Mouse (Mus musculus) midbrain, embryonic 13.5 days (tissue): ENCODE measurements around the gene Pgbd1. TPM values are rescaled to one million over a fixed set of nuclear protein-coding genes. Genes with fewer than 3 reads are reported as not detected.
"Not testable (repeated sequence)": the region's sequence is repeated elsewhere in the genome, so short reads cannot be mapped to it uniquely, and the experiment has no call there.

Experiments used
- ATAC-seq: fragments of 200-750 bp; cut with Nextera tagmentation; 2 replicates; pipeline ENCODE4 v1.8.0; 2017; ENCODE audit warnings: mild to moderate bottlenecking, moderate TSS enrichment, moderate library complexity
- H3K27ac ChIP-seq: fragments of 300-500 bp; sonication (generic); 2 replicates; pipeline ENCODE4 v1.5.1; 2015; ENCODE audit warnings: inconsistent platforms, mild to moderate bottlenecking, moderate library complexity
- H3K27me3 ChIP-seq: fragments of 300-500 bp; sonication (generic); 2 replicates; pipeline ENCODE4 v1.6.1; 2015; ENCODE audit warnings: mild to moderate bottlenecking, inconsistent platforms
- H3K36me3 ChIP-seq: fragments of 300-500 bp; sonication (generic); 2 replicates; pipeline ENCODE4 v1.6.1; 2015; ENCODE audit warnings: mild to moderate bottlenecking, inconsistent platforms
- H3K4me1 ChIP-seq: fragments of 300-500 bp; sonication (generic); replicated peaks from 2 replicates; pipeline ENCODE4 v1.6.1; 2015; ENCODE audit warnings: inconsistent platforms
- H3K4me2 ChIP-seq: fragments of 300-500 bp; sonication (generic); replicated peaks from 2 replicates; pipeline ENCODE4 v1.6.1; 2015; ENCODE audit warnings: moderate library complexity, mild to moderate bottlenecking, inconsistent platforms
- H3K4me3 ChIP-seq: fragments of 300-500 bp; sonication (generic); replicated peaks from 2 replicates; pipeline ENCODE4 v1.5.1; 2015; ENCODE audit warnings: mild to moderate bottlenecking, inconsistent platforms
- H3K9ac ChIP-seq: fragments of 300-500 bp; sonication (generic); replicated peaks from 2 replicates; pipeline ENCODE4 v1.6.1; 2015; ENCODE audit warnings: mild to moderate bottlenecking, inconsistent platforms
- H3K9me3 ChIP-seq: fragments of 300-500 bp; sonication (generic); 2 replicates; pipeline ENCODE4 v1.6.1; 2016; ENCODE audit warnings: mild to moderate bottlenecking, inconsistent platforms
- WGBS: fragments of 180-500 bp; shearing (Covaris S2); methylation state at CpG from one replicate; pipeline ENCODE4 v1.1.7; 2015; 5-methylcytosine and 5-hydroxymethylcytosine counted together
- polyA plus RNA-seq: library from polyadenylated mRNA; unstranded; fragments of >200 nt; fragmentation: Nextera tagmentation; extraction: Ambion mirVana; gene quantifications from 2 replicates; pipeline ENCODE4 v1.2.1, GENCODE M21; 2015

The Pgbd1 gene
- polyA plus RNA-seq, 1 experiment from 2014 or later = 4.5 TPM

DNA sequence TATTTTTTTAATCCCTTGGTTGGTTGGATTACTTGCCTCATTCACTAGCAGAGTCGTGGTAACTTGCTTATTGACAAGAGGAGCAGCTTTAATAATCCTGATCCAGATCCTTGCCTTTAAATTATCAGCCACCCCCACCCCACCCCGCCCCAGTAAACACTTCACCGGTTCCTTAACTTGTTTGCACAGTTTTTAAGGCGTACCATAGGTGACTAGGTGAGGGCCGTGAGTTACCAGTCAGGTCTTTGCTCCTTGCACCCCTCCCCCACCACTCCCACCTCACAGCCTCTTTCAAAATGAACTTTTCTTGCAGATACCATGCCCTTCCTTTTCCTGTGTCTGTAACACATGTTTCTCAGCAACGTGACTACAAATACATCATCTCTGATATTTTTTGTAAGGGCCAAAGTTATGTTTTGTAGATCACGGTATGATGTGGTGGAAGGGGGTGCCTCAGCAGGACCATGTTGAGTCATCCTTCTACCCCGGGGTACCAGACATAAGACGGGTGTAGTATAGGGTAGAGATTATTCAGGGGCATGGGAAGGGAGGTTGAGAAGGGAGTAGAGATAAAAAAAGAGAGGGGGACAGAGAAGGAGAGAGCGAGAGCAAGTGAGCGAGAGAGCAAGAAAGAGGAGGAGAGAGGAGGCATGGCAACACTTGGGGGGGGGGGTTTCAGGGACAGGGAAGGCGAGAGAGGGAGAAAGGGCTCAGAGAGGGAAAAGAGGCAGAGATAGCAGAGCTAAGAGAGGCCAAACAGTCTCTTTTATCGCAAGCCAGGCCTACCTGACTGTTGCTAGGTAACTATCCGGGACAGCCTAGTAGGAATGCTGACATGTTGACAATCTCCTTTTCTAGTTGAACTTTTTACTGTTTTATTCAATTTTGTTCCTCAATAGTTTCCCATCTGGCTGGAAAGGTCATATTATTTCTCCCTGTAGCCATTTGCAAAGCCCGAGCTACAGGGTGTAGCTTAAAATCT, 26.3 kb downstream of the Pgbd1 start:
- no peak overlapping the region for H3K4me3 ChIP-seq
- H3K27me3 ChIP-seq = no peaks in the 10 kb centered on the region
- no peaks in the 10 kb centered on the region for H3K4me1 ChIP-seq
- no peak overlapping the region for H3K4me2 ChIP-seq
- H3K27ac ChIP-seq = no peak overlapping the region
- WGBS = 66% methylated on average over 14 of the region's 15 CpGs
- no peak for ATAC-seq
- no peak overlapping the region for H3K9ac ChIP-seq
- H3K36me3 ChIP-seq = no peaks in the 10 kb centered on the region
- H3K9me3 ChIP-seq = no peaks in the 10 kb centered on the region

DNA sequence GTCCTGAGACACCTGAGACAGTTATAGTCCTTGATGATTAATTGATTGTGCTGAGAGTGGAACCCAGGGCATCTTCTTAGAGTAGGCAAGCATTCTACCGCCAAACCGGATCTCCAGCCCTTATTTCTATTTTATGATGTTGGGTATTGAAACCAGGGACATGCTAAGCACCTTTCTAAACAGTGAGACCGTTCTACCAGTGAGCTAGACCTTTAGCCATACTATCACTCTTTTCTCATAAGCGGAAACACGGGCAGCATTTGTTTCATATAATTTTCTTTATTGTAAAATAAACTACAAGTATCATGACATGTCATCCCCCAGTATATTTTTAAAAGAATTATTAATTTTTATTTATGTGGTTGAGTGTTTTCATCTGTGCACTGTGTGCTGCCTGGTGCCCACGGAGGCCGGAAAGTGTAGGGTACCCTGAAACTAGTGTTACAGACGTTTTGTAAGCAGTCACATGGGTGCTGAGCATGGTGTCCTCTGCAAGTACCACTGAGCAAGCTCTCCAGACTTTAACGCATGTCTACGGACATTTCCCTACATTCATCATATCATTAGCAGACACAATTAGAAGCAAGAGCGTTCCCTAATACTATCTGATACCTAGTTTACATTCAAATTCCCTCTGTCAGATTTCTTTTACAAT, 31.9 kb downstream of the Pgbd1 start:
- Histone ChIP-seq H3K27me3 (no peaks in the 10 kb centered on the region; the same call in 1 of the 2 replicates), H3K27ac (peak overlapping the region; percentile 82; the same call in 1 of the 2 replicates), H3K9ac (peak overlapping the region; percentile 71), H3K9me3 (no peaks in the 10 kb centered on the region), H3K4me3 (peak overlapping the region; percentile 55), H3K36me3 (no peaks in the 10 kb centered on the region), H3K4me1 (peaks cover 13% of the 10 kb centered on the region), H3K4me2 (peak overlapping the region; percentile 69)
- 56% methylated on average over 11 of the region's 11 CpGs for WGBS
- ATAC-seq = peak; percentile 31

DNA sequence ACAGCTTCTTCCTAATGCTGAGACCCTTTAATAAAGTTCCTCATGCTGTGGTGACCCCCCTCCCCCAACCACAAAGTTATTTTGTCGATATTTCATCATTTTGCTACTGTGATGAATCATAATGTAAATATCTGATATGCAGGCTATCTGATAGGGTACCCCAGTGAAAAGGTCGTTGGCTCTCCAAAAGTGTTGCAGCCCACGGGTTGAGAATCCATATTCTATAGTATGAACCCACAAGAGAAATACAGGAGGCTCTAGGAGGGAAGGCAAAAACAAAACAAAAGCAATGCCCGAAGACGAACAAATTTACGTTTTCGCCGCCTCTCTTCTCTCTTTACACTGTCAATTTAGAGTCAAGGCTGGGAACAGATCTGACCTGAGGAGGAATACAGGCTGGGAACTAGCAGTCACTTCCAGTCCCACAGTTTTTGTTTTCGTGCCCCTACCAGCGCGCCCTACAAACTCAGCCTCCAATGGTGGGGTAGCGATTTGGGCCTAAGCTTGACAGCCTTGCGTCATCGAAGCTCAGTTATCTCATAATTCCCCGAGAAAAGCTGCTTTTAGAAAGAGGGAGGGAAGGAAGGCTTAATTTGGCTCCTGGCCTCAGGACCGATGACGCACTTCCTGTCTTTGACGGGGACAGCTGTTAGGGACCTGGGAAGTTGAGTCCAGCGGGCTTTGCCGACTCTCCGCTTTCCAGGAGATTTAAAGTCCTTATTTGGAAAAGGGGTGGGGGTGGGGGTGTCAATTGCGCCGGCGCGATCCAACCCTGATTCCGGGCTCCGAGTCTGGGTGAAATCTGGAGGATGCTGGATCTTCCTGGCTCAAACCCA, 32.7 kb downstream of the Pgbd1 start:
- Histone ChIP-seq H3K4me1 (peaks cover 13% of the 10 kb centered on the region), H3K9ac (peak overlapping the region; percentile 71), H3K36me3 (no peaks in the 10 kb centered on the region), H3K9me3 (no peaks in the 10 kb centered on the region), H3K4me3 (peak overlapping the region; percentile 55), H3K4me2 (peak overlapping the region; percentile 69), H3K27me3 (no peaks in the 10 kb centered on the region; the same call in 1 of the 2 replicates), H3K27ac (peak overlapping the region; percentile 82)
- ATAC-seq = peak; percentile 96
- 4% methylated on average over 27 of the region's 27 CpGs for WGBS

DNA sequence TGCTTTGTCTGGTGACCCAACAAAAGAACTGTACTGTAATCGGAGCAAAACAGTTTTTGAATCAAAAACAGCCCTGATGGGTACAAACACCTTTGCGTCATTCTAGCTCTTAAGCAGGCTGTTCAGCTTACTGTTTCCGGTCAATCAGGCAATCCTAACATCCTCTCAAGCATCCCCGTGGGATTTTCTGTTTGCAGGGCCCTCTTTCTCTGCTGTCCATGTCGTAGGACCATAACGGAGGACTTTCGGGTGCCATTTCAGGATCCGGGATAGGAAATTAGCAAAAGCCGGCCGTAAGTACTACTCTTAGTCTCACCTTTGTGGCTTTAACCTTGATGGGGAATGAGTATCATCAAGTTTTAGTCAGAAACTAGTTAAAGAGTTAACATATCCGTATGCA, 33.5 kb downstream of the Pgbd1 start:
- WGBS = 81% methylated on average over 11 of the region's 11 CpGs
- H3K27me3 ChIP-seq = no peaks in the 10 kb centered on the region; the same call in 1 of the 2 replicates
- H3K9ac ChIP-seq = 0 out of 2 replicates have a peak overlapping the region, but pooled peaks have one; percentile 71
- H3K4me1 ChIP-seq = peaks cover 13% of the 10 kb centered on the region
- no peak for ATAC-seq
- peak overlapping the region; percentile 69; the same call in 1 of the 2 replicates for H3K4me2 ChIP-seq
- H3K27ac ChIP-seq = no peak overlapping the region
- H3K9me3 ChIP-seq = no peaks in the 10 kb centered on the region
- H3K36me3 ChIP-seq = no peaks in the 10 kb centered on the region
- H3K4me3 ChIP-seq = peak overlapping the region; percentile 55; the same call in 1 of the 2 replicates

DNA sequence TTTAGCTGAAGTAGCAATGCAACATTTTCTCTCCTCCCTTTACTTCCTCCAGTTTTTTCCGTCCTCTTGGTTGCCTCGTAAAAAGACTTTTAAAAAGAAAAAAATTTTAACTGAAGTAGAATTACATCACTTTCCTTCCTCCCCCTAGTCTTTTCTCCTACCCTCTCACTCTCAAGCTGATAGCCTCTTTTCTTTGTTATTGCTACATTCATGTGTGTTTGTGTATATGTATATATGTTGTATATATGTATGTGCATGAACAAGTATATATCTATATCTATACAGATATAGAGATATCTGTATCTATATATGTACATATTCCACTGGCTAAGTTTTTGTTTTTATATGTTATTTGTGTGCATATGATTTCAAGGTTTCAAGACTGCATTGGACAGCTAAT, 38.0 kb downstream of the Pgbd1 start:
- peak overlapping the region; percentile 85 for H3K4me3 ChIP-seq
- no peaks in the 10 kb centered on the region for H3K9me3 ChIP-seq
- H3K27ac ChIP-seq = peak overlapping the region; percentile 70; the same call in 1 of the 2 replicates
- peaks cover 32% of the 10 kb centered on the region for H3K4me1 ChIP-seq
- peak; percentile 75 for ATAC-seq
- H3K36me3 ChIP-seq = peaks cover 18% of the 10 kb centered on the region
- H3K27me3 ChIP-seq = no peaks in the 10 kb centered on the region; the same call in 1 of the 2 replicates
- 0% methylated on average over 2 of the region's 2 CpGs for WGBS
- H3K9ac ChIP-seq = peak overlapping the region; percentile 84; the same call in 1 of the 2 replicates
- peak overlapping the region; percentile 83 for H3K4me2 ChIP-seq

DNA sequence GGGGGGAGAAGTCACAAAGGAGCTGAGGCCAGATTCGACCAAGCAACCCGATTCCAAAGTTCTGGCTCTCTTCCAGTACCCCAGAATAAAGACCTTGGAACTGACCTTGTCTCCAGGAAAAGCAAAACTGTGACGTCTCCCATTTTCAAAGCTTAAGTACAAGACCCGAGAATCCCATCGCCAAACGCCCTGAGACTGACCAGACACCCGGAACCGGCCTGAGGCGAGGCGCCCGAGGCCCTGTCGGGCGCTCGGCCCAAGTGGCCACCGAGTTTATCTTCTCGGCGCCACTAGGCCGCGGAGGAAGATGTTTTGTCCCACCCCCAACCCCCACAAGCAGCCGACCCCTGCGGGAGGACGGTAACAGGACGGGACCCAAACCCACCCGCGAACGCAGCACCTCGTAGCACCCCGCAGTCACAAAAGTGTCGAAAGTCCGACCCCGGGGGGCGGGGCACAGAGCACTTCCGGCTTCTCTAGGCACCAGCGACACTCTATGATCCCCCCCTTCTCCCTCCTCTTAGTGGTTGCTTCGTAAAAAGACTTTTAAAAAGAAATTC, 38.5 kb downstream of the Pgbd1 start, which contains the start of gene Zkscan3:
Gene Zkscan3, minus strand, starts transcription at position 469 of the 560 bp plus-strand sequence.
- Histone ChIP-seq H3K27ac (peak within 1 kb of the TSS; percentile 70), H3K4me2 (peak within 1 kb of the TSS; percentile 83), H3K9ac (peak within 1 kb of the TSS; percentile 84), H3K4me1 (peaks cover 27% of the 10 kb centered on the region), H3K27me3 (no peaks in the 10 kb centered on the region; the same call in 1 of the 2 replicates), H3K36me3 (peaks cover 18% of the 10 kb centered on the region), H3K4me3 (peak within 1 kb of the TSS; percentile 85), H3K9me3 (no peaks in the 10 kb centered on the region)
- peak; percentile 97 for ATAC-seq
- under 1% methylated on average over 35 of the region's 35 CpGs for WGBS

DNA sequence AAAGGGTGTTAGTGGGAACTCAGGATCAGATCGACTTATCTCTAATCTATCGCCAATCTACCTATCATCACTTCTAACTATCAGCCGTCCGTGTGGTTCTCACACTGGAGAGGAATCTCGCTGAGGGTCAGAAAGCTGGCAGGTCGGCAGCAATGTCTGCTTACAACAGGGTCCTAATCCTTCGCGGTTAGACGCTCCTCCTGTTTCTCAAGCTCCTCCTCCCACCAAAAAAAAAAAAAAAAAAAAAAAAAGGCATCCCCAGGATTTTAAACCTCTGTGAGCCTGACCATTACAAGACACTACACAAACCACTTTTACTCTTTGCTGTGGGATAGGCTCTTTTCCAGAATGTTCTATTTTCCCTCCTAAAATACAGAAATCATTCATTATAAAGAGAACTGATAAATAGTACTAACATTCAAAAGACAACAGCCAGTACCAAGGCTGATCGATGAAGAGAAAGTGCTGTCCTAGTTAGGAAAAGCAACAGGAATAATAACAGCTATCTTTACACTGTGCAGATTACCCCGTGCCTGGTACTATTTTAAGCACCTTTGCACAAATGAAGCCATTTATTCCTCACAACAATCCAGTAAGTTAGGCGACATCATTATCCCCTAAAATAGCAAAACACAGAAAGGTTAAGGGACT, 39.1 kb downstream of the Pgbd1 start:
- Histone ChIP-seq H3K27ac (peak overlapping the region; percentile 70; the same call in 1 of the 2 replicates), H3K4me1 (peaks cover 27% of the 10 kb centered on the region), H3K4me2 (peak overlapping the region; percentile 83), H3K36me3 (peaks cover 18% of the 10 kb centered on the region), H3K27me3 (no peaks in the 10 kb centered on the region; the same call in 1 of the 2 replicates), H3K9me3 (no peaks in the 10 kb centered on the region), H3K4me3 (peak overlapping the region; percentile 85), H3K9ac (peak overlapping the region; percentile 84)
- WGBS = 12% methylated on average over 12 of the region's 12 CpGs
- peak; percentile 44 for ATAC-seq

DNA sequence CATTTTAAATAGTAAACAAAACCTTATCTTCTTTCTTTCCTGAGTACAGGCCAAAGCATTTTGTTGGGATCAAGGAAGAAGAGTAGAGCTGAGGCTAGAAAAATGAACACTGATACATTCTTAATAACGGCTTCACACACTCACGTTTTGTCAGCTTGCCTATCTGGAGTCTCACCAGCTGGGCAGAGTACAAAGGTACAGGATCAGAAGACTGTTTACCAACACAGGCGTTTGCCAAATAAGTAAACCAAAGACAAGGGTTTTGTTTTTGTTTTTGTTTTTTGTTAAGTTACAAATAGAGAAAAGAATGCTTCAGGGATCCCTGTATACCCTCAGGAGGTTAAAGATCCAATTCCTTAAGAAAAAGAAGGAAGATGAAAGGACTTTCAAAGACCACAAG, 39.7 kb downstream of the Pgbd1 start:
- H3K4me3 ChIP-seq = peak overlapping the region; percentile 85
- no peaks in the 10 kb centered on the region; the same call in 1 of the 2 replicates for H3K27me3 ChIP-seq
- peaks cover 23% of the 10 kb centered on the region for H3K36me3 ChIP-seq
- H3K27ac ChIP-seq = no peak overlapping the region
- no peak for ATAC-seq
- WGBS = 84% methylated on average over 3 of the region's 3 CpGs
- H3K9ac ChIP-seq = peak overlapping the region; percentile 84; the same call in 1 of the 2 replicates
- H3K9me3 ChIP-seq = no peaks in the 10 kb centered on the region
- peak overlapping the region; percentile 83 for H3K4me2 ChIP-seq
- H3K4me1 ChIP-seq = peaks cover 27% of the 10 kb centered on the region

DNA sequence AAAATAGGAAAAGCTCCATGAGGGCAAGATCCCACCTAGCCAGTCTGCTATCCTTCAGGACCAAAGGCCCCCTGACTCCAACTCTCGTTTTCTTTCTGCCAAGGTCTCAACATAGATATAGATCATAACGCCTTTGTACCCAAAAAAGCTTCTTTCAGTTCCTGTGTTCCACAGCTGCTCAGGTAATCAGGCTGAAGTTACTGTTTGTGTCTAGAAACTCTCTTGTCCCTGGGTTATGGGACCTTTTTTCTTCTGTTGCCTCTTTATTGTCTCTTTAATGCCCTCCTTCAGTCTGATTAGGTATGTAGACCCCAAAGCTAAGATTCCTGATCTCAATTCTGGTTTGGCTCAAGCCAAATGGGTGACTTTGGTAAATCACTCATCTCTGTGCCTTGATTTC, 43.4 kb downstream of the Pgbd1 start:
- Histone ChIP-seq H3K9me3 (no peaks in the 10 kb centered on the region), H3K4me2 (no peak overlapping the region), H3K4me3 (no peak overlapping the region), H3K9ac (no peak overlapping the region), H3K27me3 (no peaks in the 10 kb centered on the region), H3K27ac (no peak overlapping the region), H3K4me1 (peaks cover 27% of the 10 kb centered on the region), H3K36me3 (peaks cover 56% of the 10 kb centered on the region)
- WGBS = 94% methylated on average over 2 of the region's 2 CpGs
- ATAC-seq = no peak

DNA sequence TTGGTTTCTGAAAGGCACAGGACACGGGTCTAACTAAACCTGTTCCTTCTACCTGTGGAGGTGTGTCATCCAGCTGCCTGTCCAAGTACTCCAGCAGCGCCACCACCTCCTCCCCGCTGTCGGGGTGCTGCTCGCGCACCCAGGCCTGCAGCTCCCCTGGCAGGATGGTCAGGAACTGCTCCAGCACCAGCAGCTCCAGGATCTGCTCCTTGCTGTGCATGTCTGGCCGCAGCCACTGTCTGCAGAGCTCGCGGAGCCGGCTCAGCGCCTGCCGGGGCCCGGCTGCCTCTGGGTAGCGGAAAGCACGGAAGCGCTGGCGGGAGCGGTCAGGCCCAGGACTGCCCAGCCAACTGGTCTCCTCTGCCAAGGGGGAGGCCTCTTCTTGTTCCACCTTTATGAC, 44.8 kb downstream of the Pgbd1 start:
- not testable (repeated sequence) for H3K9ac ChIP-seq, H3K9me3 ChIP-seq, H3K4me3 ChIP-seq, H3K4me2 ChIP-seq, H3K27me3 ChIP-seq, H3K27ac ChIP-seq
- Histone ChIP-seq H3K36me3 (peaks cover 70% of the 10 kb centered on the region), H3K4me1 (peaks cover 18% of the 10 kb centered on the region)
- 95% methylated on average over 18 of the region's 18 CpGs for WGBS
- peak; percentile 55 for ATAC-seq
